Mouse (Mus musculus) spleen, embryonic (tissue): Measurements from ENCODE around the gene Izumo1.
"Not testable (repeated sequence)": the region's sequence is repeated elsewhere in the genome, so short reads cannot be mapped to it uniquely, and the experiment has no call there.

Source experiments
- CTCF ChIA-PET: fragments of 350-600 bp; sonication (Branson Sonifier 250); formaldehyde crosslinking; loops from one replicate; lab custom pipeline; 2022; lab: Charles Lee

The Izumo1 gene

GRCm38 (mm10) chr7:45641391-45642040, 19.9 kb downstream of the Izumo1 start:
- CTCF ChIA-PET, result no interaction called here

- CTCF ChIA-PET, result no interaction called here
Measured at GRCm38 (mm10) chr7:45642083-45642482, 20.5 kb downstream of the Izumo1 start.

- CTCF ChIA-PET, result no interaction called here
Measured at GRCm38 (mm10) chr7:45642503-45643255, 21.1 kb downstream of the Izumo1 start.

DNA sequence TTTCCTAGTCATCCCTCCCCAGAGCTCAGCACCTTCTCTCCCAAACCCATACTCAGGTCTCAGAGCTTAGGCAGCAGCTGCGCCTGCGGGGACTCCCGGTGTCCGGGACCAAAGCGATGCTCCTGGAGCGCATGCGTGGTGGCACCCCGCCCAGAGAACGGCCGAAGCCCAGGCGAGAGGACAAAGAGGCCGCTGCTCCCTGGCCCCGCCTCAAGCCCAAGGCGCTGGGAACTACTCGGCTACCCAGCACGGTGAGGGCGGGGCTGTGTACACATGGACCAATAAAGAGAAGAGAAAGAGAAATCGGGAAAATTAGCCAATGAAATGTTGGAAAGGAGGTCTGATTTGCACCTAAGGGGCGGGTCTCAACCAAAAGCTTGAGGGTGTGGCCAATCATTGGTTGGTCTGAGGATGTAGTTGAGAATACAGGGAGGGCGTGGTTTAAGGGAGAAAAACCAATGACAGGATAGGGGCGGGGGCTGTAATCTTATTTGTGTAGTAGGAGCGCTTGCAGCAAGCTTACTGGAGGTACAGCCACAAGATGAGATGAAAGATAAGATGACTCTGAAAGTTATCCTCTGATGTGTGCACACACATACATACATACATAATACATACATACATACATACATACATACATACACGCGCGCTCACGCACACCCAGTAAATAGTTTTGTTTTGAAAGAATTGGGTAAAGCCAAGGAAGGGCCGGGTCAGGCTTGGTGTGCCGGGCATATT, 22.0 kb downstream of the Izumo1 start:
- CTCF ChIA-PET, result no interaction called here

GRCm38 (mm10) chr7:45644183-45644582, 22.6 kb downstream of the Izumo1 start:
- CTCF ChIA-PET, result no interaction called here

DNA sequence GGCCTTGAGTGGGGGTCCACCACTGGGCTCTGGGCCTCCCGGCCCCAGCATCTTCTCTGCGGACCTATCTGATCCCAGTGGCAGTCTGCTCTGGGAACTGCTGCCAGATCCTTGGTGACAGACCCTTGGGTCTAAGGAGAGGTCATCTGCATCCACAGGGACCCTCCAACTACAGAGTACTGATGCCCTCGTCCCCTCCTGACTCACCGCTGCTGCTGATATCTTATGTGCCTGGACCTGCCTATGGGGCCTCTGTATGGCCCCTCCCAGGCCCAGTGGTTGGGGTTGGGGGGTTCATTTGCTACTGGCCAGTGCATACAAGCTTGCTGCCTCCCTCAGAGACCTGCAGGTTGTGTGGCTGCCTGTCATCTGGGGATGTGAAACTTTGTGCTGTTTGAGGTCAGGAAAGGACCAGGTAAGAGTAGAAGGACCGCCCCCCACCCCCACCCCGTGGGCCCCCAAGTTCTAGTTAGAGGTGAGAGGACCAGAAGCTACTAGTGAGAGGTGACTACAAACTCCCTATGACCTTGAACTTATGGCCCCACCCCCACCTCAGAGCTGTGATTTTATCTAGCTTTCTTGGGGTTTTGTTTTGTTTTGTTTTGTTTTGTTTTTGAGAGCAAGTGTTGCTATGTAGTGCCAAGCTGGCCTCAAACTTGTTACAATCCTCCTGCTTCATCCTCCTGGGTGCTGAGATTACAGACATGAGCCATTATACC, 23.4 kb downstream of the Izumo1 start:
- CTCF ChIA-PET, result interaction anchor here (0.6 to 1.3 kb wide), 2 partner anchors 10 to 440 kb away, joined by 4 to 6 read pairs; no protein-coding TSS in a partner anchor

GRCm38 (mm10) chr7:45645591-45645971, 24.0 kb downstream of the Izumo1 start:
- CTCF ChIA-PET, result interaction anchor here (0.6 to 1.3 kb wide), 2 partner anchors 10 to 440 kb away, joined by 4 to 6 read pairs; no protein-coding TSS in a partner anchor

- CTCF ChIA-PET, result no interaction called here
Measured at GRCm38 (mm10) chr7:45646671-45647070, 25.1 kb downstream of the Izumo1 start.

GRCm38 (mm10) chr7:45649351-45649750, 27.7 kb downstream of the Izumo1 start:
- CTCF ChIA-PET, result no interaction called here

DNA sequence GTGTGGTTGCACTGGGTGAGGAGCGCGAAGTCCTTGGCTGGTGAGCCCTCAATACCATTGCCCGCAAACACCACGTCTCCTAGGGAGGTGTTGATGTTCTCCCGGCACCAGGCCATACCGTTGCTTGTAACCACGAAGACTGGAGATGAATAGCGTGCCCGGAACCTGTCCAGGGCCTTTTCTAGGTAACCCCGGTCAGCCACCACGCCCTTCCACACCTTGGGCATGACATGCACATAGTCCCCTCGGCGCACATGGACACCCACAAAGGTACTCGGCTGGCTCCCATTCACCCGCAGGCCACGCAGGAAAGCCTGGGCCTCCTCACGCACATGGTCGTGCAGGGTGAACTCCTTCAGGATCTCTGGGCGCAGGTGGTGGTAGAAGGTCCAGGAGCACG, 28.9 kb downstream of the Izumo1 start:
- CTCF ChIA-PET, result not testable (repeated sequence)

DNA sequence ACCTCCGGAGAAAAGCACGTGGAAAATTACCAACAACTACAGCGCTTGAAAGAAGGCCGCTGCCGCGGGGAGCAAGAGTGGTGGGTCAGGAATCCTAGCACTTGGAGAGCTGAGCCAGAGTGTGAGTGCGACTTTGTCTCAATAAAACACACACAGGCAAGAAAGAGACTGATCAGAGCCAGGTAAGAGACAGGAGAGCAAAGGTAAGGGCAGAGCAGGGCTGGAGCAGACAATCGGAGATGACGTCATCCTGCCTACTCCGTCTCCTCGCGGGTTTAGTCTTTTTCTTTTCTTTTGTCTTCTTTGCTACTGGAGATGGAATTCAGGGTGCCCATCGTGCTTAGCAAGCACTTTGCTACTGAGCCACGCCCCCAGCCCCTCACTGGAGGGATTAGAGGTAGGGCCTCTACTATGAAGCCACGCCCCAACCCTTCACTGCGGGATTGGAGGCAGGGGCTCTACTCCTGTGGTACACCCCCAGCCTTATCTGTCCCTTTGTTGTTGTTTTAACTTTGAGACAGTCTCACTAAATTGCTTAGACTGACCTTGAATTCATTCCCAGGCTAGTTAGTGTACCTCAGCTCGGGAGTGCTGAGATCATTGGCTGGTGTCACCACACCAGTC, 32.9 kb downstream of the Izumo1 start:
- CTCF ChIA-PET, result interaction anchor here (0.6 kb wide), 1 partner anchor 120 kb away, joined by 3 read pairs; no protein-coding TSS in a partner anchor

DNA sequence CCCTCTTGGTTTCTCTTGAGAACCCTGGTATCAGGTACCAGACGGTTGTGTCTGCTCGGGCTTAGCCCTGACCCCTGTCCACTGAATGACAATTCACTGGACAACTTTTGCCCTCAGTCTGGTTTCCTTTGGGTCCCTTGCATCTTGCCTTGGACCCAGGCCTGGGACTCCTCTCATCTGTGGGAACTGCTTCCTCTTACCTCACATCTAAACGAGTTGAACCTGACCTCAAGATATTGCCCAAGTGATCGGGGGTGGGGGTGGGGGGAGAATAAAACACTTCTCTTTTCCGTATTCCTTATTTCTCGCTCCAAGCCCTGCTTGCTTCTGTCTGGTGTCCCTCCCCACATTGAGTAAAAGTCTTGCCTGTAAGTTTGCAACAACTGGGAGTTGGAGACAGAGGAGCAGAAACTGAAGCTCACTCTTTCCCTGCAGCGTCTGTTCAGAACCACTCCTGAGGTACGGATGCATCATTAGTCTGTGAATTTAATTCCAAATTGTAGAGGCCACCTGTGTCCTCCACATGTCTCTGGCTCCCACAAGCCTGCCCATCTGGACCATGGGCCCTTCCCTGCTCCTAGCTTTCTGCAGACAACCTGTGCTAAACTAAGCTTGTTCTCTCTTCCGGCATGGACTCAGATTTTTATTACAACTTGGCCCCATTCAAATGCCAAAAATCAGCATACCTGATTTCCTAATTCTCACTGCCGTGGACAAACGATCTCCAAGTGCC, 39.3 kb downstream of the Izumo1 start:
- CTCF ChIA-PET, result no interaction called here

- CTCF ChIA-PET, result not testable (repeated sequence)
Measured at GRCm38 (mm10) chr7:45661702-45662101, 40.1 kb downstream of the Izumo1 start.

- CTCF ChIA-PET, result no interaction called here
Measured at GRCm38 (mm10) chr7:45665303-45666138, 43.9 kb downstream of the Izumo1 start.

DNA sequence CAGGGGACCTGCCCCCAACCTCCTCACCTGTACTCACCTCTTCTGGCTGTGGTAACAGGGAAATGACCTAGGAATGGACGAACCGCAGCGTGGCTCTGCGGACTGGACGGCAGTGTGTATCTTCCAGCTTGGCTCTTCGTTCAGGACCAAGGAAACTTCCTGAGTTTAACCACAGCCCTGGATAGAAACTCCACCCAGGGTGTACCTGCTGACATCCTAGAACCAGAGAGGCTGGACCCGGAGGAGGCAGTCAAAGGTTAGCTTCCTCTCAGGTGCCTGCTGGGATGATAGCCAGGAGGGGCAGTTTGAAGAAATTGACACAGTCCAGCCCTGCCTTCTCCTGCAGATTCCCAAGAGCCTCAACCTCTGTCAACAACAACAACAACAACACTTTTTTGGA, 44.5 kb downstream of the Izumo1 start, which contains the start of gene Fut2:
Gene Fut2 (minus strand): TSS at position 234 of the 400 bp plus-strand sequence.
- CTCF ChIA-PET, result interaction anchor here (0.9 kb wide), 1 partner anchor 15 kb away, joined by 3 read pairs; no protein-coding TSS in a partner anchor

GRCm38 (mm10) chr7:45667761-45668160, 46.1 kb downstream of the Izumo1 start:
- CTCF ChIA-PET, result no interaction called here

DNA sequence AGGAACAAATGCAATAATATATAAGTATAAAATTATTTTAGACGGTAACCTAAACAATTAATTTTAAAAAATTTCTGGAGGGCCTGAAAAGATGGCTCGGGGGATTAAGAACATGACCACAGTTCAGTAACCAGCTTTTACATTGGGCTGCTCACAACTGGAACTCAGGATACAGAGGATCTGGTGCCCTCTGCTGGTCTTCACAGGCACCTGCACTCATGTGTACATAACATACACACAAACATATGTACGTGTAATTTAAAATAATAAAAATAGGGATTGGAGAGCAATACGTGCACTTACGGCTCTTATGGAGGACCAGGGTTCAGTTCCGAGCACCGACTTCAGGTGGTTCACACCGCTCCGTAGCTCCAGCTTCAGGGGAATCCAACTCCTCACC, 47.3 kb downstream of the Izumo1 start:
- CTCF ChIA-PET, result no interaction called here

DNA sequence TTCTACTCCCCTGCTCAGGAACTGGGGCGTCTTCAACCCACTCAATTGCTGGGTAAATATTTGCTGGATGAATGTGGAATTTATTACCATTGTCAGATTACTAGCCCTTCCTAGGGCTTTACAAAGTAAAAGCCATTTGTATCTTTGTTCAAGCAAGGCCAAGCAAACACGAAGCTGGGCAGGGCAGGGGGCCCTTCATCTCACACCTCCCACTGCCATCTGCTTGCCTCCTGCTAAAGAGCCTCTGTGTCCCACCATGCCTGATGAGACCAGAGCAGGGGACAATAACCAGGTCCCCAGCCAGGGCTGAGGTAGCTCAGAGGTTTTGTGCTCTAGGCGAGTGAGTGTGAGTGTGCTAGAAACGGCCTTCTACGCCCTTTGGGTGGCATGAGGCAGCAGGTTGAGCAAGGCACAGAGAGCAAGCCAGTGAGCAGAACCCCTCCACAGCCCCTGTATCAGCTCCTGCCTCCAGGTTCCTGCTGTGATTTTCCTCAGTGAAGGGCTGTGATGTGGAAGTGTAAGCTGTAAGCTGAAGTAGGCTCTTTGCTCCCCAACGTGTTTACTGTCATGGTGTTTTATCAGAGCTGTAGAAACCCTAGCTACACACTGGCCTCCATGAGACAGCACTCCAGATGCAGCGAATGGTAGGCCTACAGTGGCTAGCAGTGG, 56.1 kb downstream of the Izumo1 start:
- CTCF ChIA-PET, result no interaction called here
